Mouse (Mus musculus): ENCODE measurements at regions not wholly inside any gene's neighbourhood (a gene's known extent, or its start where the extent isn't known, plus 50 kb on each side); places are given as distances from the start of the nearest gene placed in this dataset.

DNA sequence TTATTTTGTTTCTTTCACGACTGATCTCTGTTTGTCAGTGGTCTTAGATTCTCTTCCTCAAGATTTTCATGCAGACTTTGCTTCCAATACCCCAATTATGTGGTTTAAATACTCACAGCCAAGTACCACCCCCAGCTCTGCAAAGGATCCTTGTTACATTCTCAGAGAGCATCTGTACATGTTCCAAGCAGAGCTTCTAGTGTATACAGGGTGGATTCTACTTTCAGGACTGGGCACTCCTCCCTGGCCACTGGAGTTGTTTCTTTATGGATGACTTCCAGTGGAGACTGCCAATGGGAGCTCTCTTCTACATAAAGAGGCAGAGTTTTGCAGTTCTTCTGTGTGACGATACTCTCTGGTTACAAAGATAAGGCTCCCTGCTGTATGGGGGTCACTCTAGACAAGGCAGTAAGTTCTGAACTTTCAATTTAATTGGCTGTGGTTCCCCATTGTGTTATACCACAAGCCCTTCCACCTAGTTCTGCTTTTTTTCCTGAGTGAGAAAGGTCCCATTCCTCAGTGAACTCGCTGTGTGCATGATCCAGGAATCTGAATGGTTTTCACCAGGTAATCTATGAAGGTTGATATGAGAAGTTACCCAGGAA, 240.4 kb upstream of the Kcnj16 start:
- no peak overlapping the region for H3K27ac ChIP-seq
- WGBS, result 80% methylated on average over 3 of the region's 3 CpGs
- H3K36me3 ChIP-seq, result no peaks in the 10 kb centered on the region
- no peak for ATAC-seq (replicated peaks; ENCODE audit: low FRiP score)
- no peak overlapping the region for H3K4me2 ChIP-seq
- H3K4me3 ChIP-seq (replicated peaks), result no peak overlapping the region
- no peak overlapping the region for H3K9ac ChIP-seq
- H3K27me3 ChIP-seq, result no peaks in the 10 kb centered on the region
- H3K9me3 ChIP-seq (replicated peaks), result no peaks in the 10 kb centered on the region
- no peaks in the 10 kb centered on the region for H3K4me1 ChIP-seq

DNA sequence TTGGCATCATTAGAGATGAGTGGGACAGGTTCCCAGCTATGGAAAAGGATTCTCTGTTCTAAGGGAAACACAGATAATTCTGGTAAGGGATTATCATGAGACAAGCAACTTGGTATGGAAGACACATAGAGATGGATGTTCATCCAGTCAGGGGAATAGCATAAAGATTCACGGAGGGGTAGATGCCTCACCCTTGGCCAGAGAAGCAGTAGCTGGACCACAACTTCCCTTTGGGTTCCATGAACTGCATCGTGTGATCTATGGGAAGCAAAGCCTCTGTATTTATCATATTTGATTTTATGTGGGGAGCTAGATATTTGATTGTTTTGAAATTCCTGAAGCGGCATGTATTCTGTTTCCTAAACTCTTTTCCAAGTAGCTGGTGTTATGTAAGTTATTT, 236.3 kb upstream of the Kcnj16 start:
- H3K4me1 ChIP-seq, result no peaks in the 10 kb centered on the region
- H3K9ac ChIP-seq, result no peak overlapping the region
- no peak overlapping the region for H3K27ac ChIP-seq
- no peak overlapping the region for H3K4me3 ChIP-seq (replicated peaks)
- H3K36me3 ChIP-seq, result no peaks in the 10 kb centered on the region
- no peaks in the 10 kb centered on the region for H3K27me3 ChIP-seq
- no peak overlapping the region for H3K4me2 ChIP-seq
- no peaks in the 10 kb centered on the region for H3K9me3 ChIP-seq (replicated peaks)
- WGBS, result 85% methylated on average over 3 of the region's 3 CpGs
- ATAC-seq (replicated peaks; ENCODE audit: low FRiP score), result no peak

DNA sequence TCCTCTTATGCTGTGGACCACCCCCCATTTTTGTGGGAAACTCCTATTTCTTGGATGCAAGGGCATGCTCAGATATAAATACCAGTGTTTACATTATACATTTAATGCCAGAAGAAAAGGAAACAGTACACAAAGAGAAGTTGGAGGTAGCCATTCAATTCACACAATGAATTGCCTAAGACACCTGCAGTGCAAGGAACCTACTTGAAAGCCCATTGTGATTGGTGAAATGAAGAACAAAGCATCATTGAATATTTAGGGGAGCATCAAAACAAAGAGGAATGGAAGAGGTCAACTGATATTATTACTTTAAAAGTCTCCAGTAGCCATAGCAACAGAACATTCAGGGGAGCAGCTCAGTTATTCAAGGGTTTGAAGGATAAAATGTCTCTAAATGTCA, 193.7 kb upstream of the Kcnj16 start:
- H3K4me3 ChIP-seq (replicated peaks), result no peak overlapping the region
- no peak overlapping the region for H3K27ac ChIP-seq
- H3K9ac ChIP-seq, result no peak overlapping the region
- no peak overlapping the region for H3K4me2 ChIP-seq
- H3K36me3 ChIP-seq, result no peaks in the 10 kb centered on the region
- ATAC-seq (replicated peaks; ENCODE audit: low FRiP score), result no peak
- H3K27me3 ChIP-seq, result no peaks in the 10 kb centered on the region
- no peaks in the 10 kb centered on the region for H3K4me1 ChIP-seq
- H3K9me3 ChIP-seq (replicated peaks), result no peaks in the 10 kb centered on the region

DNA sequence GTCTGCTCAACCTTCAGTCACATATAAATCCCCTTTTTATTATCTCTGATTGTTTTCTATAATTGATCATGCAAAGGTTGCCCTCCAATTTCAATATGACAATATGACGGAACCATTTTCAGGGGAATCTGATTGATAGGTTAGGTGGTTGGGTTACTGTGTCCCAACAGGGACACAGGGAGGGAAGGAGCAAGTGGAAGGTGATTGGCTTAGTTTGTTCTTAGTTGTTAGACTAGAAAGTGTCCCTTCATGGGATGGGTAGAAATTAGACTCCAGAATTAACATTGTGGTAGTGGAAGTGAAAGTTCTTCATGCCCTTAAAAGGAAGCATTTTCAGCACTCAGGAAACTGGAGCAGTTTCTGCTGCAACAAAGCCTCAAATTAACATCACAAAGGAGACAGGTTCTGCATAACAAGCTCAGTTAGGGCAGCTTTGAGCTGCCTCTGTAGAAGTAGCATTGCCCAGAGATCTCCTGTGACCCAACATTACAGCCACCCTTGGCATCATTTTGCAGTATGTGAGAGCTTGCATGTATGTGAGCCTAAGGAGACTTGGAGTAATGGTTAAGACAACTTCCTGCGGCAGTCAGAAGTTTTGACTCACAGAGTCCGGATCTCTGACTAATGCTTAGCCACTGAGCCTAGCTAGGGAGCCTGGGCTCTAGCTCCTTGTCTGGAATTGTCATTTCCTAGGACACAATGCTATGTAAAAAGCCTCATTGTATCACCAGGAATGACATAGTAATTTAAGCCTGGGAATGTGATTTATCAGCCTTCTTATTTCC, 186.1 kb upstream of the Kcnj16 start:
- no peak overlapping the region for H3K4me2 ChIP-seq
- 63% methylated on average over 3 of the region's 3 CpGs for WGBS
- H3K9ac ChIP-seq, result no peak overlapping the region
- H3K4me1 ChIP-seq, result no peaks in the 10 kb centered on the region
- ATAC-seq (replicated peaks; ENCODE audit: low FRiP score), result no peak
- H3K4me3 ChIP-seq (replicated peaks), result no peak overlapping the region
- H3K27ac ChIP-seq, result no peak overlapping the region
- no peaks in the 10 kb centered on the region for H3K36me3 ChIP-seq
- H3K27me3 ChIP-seq, result no peaks in the 10 kb centered on the region
- H3K9me3 ChIP-seq (replicated peaks), result no peaks in the 10 kb centered on the region

DNA sequence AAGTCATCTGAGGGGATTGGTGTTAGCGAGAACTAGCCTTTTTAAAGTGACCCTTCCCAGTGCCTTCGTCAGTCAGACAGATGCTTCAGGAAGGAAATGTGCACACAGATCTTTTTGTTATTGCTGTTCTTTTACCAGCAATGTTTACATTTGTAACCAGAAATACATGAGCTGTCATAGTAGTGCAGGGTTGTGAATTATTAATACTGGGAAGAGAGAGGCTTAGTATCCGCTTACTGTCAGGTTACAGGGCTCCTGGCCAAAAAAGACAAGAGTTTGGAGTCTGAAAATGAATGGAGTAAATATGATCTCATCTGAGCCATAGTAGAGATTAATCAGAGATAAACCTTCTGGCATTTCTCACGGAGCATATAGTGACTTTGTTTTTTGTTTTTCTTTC, 178.3 kb upstream of the Kcnj16 start:
- no peak overlapping the region for H3K9ac ChIP-seq
- no peaks in the 10 kb centered on the region for H3K36me3 ChIP-seq
- no peak overlapping the region for H3K27ac ChIP-seq
- 0 out of 2 replicates have a peak, but pooled peaks have one; percentile 33 for ATAC-seq (replicated peaks; ENCODE audit: low FRiP score)
- no peak overlapping the region for H3K4me2 ChIP-seq
- H3K4me1 ChIP-seq, result no peaks in the 10 kb centered on the region
- 44% methylated on average over 4 of the region's 4 CpGs for WGBS
- no peak overlapping the region for H3K4me3 ChIP-seq (replicated peaks)
- no peaks in the 10 kb centered on the region for H3K9me3 ChIP-seq (replicated peaks)
- no peaks in the 10 kb centered on the region for H3K27me3 ChIP-seq

DNA sequence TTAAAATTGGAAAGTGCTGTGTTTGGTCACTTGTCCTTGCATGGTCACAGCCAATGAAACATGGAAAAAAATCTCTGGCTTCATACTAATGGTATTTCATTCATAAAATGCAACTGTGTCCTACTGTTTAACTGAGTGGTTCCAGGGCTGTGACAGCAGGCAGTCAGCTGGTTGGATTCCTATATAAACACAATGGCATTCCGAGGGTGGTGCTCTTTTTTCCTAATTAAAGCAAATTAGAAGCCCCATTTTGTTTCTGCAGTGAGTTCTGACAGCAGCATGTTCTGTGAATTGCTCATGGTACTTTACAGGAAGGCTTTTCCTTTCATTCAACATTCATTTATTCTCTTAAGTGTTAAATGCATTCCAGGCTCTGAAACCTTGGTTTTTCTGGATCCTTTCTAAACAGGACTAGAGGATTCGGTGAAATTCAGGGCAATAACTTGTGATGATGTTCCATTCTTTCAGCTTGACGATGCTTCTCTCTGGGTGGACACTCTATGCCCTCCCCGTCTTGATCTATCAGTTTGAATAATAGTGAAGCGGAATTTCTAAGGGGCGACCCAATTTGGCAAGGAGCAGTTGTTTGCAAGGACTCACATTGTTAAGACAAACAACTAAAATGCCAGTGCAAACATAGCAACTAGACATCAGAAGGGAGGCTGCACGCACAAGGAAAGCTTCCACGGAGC, 167.8 kb upstream of the Kcnj16 start:
- no peak for ATAC-seq (replicated peaks; ENCODE audit: low FRiP score)
- no peaks in the 10 kb centered on the region for H3K27me3 ChIP-seq
- H3K4me3 ChIP-seq (replicated peaks), result no peak overlapping the region
- no peak overlapping the region for H3K9ac ChIP-seq
- no peaks in the 10 kb centered on the region for H3K36me3 ChIP-seq
- WGBS, result 76% methylated on average over 8 of the region's 8 CpGs
- H3K27ac ChIP-seq, result no peak overlapping the region
- no peaks in the 10 kb centered on the region for H3K4me1 ChIP-seq
- no peak overlapping the region for H3K4me2 ChIP-seq
- H3K9me3 ChIP-seq (replicated peaks), result no peaks in the 10 kb centered on the region

DNA sequence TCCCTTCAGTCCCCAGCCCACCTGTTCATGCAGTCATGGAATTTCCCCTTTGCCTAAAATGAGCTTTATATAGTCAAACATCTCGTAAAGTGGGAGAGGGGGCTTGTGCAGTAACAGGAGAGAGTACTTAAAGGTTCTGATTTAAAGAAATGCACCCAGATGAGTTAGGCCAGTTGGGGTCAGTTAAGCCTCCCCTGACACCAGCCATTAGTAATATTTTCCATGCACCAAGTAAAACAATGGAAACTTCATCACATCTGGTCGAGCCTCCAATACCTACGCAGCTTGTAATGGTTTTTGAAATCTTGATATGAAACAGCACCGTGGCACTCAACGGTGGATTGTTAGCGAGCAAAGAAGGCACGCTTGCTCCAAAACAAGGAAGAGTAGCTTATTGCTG, 165.8 kb upstream of the Kcnj16 start:
- Histone ChIP-seq H3K9ac (no peak overlapping the region), H3K4me2 (no peak overlapping the region), H3K27ac (no peak overlapping the region), H3K9me3 (replicated peaks) (no peaks in the 10 kb centered on the region), H3K4me3 (replicated peaks) (no peak overlapping the region), H3K27me3 (no peaks in the 10 kb centered on the region), H3K36me3 (no peaks in the 10 kb centered on the region), H3K4me1 (no peaks in the 10 kb centered on the region)
- WGBS, result 78% methylated on average over 7 of the region's 7 CpGs
- no peak for ATAC-seq (replicated peaks; ENCODE audit: low FRiP score)

DNA sequence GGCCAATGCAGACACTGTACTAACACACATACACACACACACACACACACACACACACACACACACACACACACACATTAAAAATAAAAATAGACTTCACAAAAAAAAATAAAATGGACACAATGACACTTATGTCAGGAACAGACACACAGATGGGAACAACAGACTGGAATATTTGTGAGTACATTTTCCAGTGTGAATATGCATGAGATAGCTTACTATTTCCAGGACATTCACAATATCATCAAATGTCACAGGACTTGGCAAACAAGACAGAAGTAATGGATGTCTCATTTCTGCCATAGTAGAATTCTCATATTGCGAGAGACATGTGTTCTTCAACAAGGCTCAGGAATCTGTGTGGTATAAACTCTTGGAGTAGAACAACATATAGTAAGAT, 163.8 kb upstream of the Kcnj16 start:
- WGBS, result 89% methylated on average over 1 of the region's 1 CpGs
- H3K36me3 ChIP-seq, result no peaks in the 10 kb centered on the region

DNA sequence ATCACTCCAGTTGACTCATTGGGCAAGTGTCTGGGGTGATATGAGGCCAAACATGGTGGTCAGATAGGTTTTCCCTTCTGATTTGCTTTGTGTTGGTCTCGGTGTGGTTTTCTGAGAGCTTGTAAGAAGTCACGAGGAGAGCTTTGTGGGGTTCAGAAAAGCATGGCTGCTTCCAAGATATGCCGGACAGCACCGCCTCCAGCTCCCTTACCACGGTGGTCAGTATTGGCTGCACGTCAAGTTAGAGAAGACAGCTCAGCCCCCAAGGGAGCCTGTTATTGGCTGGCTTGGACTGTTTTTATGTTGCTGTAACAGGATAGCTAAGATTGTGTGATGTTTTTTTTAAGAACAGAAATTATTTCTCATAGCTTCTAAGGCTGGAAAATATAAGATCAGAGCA, 154.7 kb upstream of the Kcnj16 start:
- H3K9me3 ChIP-seq (replicated peaks), result no peaks in the 10 kb centered on the region
- no peaks in the 10 kb centered on the region for H3K4me1 ChIP-seq
- ATAC-seq (replicated peaks; ENCODE audit: low FRiP score), result no peak
- H3K4me2 ChIP-seq, result no peak overlapping the region
- H3K4me3 ChIP-seq (replicated peaks), result no peak overlapping the region
- no peaks in the 10 kb centered on the region for H3K27me3 ChIP-seq
- no peak overlapping the region for H3K9ac ChIP-seq
- H3K36me3 ChIP-seq, result no peaks in the 10 kb centered on the region
- no peak overlapping the region for H3K27ac ChIP-seq
- 75% methylated on average over 6 of the region's 6 CpGs for WGBS

More for the DNA sequence above, 163.8 kb upstream of the Kcnj16 start:
- Histone ChIP-seq H3K27ac (no peak overlapping the region), H3K4me2 (no peak overlapping the region), H3K4me1 (no peaks in the 10 kb centered on the region), H3K27me3 (no peaks in the 10 kb centered on the region), H3K9ac (no peak overlapping the region), H3K4me3 (replicated peaks) (no peak overlapping the region), H3K9me3 (replicated peaks) (no peaks in the 10 kb centered on the region)
- no peak for ATAC-seq (replicated peaks; ENCODE audit: low FRiP score)

DNA sequence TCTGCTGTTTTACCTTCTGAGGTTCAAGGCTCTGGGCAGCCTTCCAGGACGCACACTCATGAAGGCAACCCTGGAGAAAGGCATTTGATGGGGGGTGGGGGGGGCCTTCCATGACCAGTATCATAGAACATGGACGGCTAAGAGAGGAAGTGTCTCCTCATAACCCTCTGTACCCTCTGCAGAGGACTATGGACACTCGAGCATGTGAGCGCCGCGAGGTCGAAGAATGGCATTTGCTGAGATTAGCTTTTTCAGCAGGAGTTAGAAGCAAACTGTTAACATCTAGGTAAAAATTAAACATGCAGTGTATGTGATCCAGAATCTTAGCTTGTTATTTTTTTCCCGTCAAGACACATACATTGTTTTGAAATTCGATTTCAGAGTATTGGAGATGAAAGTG, 153.1 kb upstream of the Kcnj16 start:
- ATAC-seq (replicated peaks; ENCODE audit: low FRiP score), result no peak
- no peak overlapping the region for H3K27ac ChIP-seq
- no peak overlapping the region for H3K4me3 ChIP-seq (replicated peaks)
- H3K4me1 ChIP-seq, result no peaks in the 10 kb centered on the region
- 86% methylated on average over 9 of the region's 9 CpGs for WGBS
- no peaks in the 10 kb centered on the region for H3K27me3 ChIP-seq
- no peak overlapping the region for H3K9ac ChIP-seq
- no peaks in the 10 kb centered on the region for H3K9me3 ChIP-seq (replicated peaks)
- H3K36me3 ChIP-seq, result no peaks in the 10 kb centered on the region
- no peak overlapping the region for H3K4me2 ChIP-seq

DNA sequence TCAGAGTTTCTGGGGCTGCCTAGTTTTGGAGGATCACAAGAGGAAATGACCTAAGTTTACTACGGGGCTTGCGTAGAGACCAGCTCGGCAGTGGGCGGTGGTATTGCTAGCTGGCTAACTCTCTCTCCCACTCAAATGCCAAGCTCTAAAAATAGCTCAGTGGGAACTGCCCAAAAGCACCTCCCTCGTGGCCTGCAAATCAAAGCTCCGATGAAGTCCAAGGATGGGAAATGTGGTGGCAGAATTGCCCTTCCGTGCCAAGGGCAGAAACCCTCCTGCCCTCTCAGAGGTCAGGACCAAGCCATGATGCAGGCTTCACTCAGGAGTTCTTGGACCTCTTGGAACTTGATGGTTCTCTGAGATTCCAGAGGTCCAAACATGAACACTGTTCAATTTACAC, 152.6 kb upstream of the Kcnj16 start:
- ATAC-seq (replicated peaks; ENCODE audit: low FRiP score), result no peak
- 64% methylated on average over 7 of the region's 7 CpGs for whole genome bisulfite sequencing
- H3K4me3 ChIP-seq (replicated peaks), result no peak overlapping the region
- no peak overlapping the region for H3K4me2 ChIP-seq
- H3K9ac ChIP-seq, result no peak overlapping the region
- H3K27me3 ChIP-seq, result no peaks in the 10 kb centered on the region
- H3K36me3 ChIP-seq, result no peaks in the 10 kb centered on the region
- no peak overlapping the region for H3K27ac ChIP-seq
- H3K4me1 ChIP-seq, result no peaks in the 10 kb centered on the region
- H3K9me3 ChIP-seq (replicated peaks), result no peaks in the 10 kb centered on the region

DNA sequence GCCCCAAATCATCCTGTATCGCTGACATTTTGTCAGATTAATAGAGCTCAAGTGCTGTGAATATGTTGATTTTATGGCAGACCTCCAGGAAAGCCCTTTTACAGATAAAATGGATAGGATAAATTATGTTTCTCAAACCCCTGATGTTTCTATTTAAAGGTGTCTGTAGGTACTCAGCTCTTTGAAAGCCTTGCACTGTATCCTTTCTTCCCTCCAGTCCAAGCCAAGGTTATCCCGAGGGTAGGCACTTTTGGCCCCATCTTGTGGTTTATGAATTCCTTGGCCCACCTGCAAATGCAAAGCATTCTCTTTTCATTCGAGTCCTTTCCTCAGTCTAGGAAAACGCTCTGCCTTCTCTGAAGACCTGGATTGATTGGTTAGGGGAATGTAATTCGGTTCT, 139.2 kb upstream of the Kcnj16 start:
- no peak overlapping the region for H3K9ac ChIP-seq
- H3K27ac ChIP-seq, result no peak overlapping the region
- 50% methylated on average over 5 of the region's 5 CpGs for WGBS
- no peaks in the 10 kb centered on the region for H3K4me1 ChIP-seq
- no peaks in the 10 kb centered on the region for H3K27me3 ChIP-seq
- no peaks in the 10 kb centered on the region for H3K9me3 ChIP-seq (replicated peaks)
- H3K4me2 ChIP-seq, result no peak overlapping the region
- H3K36me3 ChIP-seq, result no peaks in the 10 kb centered on the region
- H3K4me3 ChIP-seq (replicated peaks), result no peak overlapping the region
- no peak for ATAC-seq (replicated peaks; ENCODE audit: low FRiP score)
